Mouse (Mus musculus): Measurements from ENCODE around the gene Rasgef1a.

Gene Rasgef1a

GRCm38 (mm10) chr6:118022898-118023635 lies 11.8 kb downstream of the Rasgef1a start:
- peak; percentile 71 to 76 for DNase-seq (ENCODE audit: low spot score in 2 of 2)

- DNase-seq (ENCODE audit: low spot score in 2 of 2), result no peak
Observed at GRCm38 (mm10) chr6:118027036-118027435, 15.8 kb downstream of the Rasgef1a start.

GRCm38 (mm10) chr6:118031467-118031866 lies 20.2 kb downstream of the Rasgef1a start:
- DNase-seq (ENCODE audit: low spot score in 2 of 2), result no peak

- DNase-seq (ENCODE audit: low spot score in 2 of 2), result no peak
Observed at GRCm38 (mm10) chr6:118035639-118036038, 24.4 kb downstream of the Rasgef1a start.

GRCm38 (mm10) chr6:118036118-118036805 lies 25.0 kb downstream of the Rasgef1a start:
- DNase-seq (ENCODE audit: low spot score in 2 of 2), result no peak

- no peak for DNase-seq (ENCODE audit: low spot score in 2 of 2)
Observed at GRCm38 (mm10) chr6:118036866-118037265, 25.6 kb downstream of the Rasgef1a start.

GRCm38 (mm10) chr6:118045180-118045579 lies 33.9 kb downstream of the Rasgef1a start:
- DNase-seq (ENCODE audit: low spot score in 2 of 2), result no peak

GRCm38 (mm10) chr6:118045892-118046291 lies 34.7 kb downstream of the Rasgef1a start:
- peak in 1 of 2 experiments; percentile 43 for DNase-seq (ENCODE audit: low spot score in 2 of 2)

- no peak for DNase-seq (ENCODE audit: low spot score in 2 of 2)
Observed at GRCm38 (mm10) chr6:118046511-118046910, 35.3 kb downstream of the Rasgef1a start.

GRCm38 (mm10) chr6:118046924-118047323 lies 35.7 kb downstream of the Rasgef1a start:
- DNase-seq (ENCODE audit: low spot score in 2 of 2), result no peak

GRCm38 (mm10) chr6:118047811-118048505 lies 36.7 kb downstream of the Rasgef1a start:
- DNase-seq (ENCODE audit: low spot score in 2 of 2), result no peak

GRCm38 (mm10) chr6:118049776-118050175 lies 38.5 kb downstream of the Rasgef1a start:
- DNase-seq (ENCODE audit: low spot score in 2 of 2), result no peak

- DNase-seq (ENCODE audit: low spot score in 2 of 2), result no peak
Observed at GRCm38 (mm10) chr6:118051474-118051873, 40.2 kb downstream of the Rasgef1a start.

- no peak for DNase-seq (ENCODE audit: low spot score in 2 of 2)
Observed at GRCm38 (mm10) chr6:118055209-118055608, 44.0 kb downstream of the Rasgef1a start.

GRCm38 (mm10) chr6:118061266-118061665 lies 50.0 kb downstream of the Rasgef1a start:
- DNase-seq (ENCODE audit: low spot score in 2 of 2), result no peak

GRCm38 (mm10) chr6:118063266-118063665 lies 52.0 kb downstream of the Rasgef1a start:
- DNase-seq (ENCODE audit: low spot score in 2 of 2), result no peak

GRCm38 (mm10) chr6:118064968-118065530 lies 53.8 kb downstream of the Rasgef1a start:
- DNase-seq (ENCODE audit: low spot score in 2 of 2), result no peak

- DNase-seq (ENCODE audit: low spot score in 2 of 2), result no peak
Observed at GRCm38 (mm10) chr6:118065837-118066198, 54.6 kb downstream of the Rasgef1a start.

- peak; percentile 75 to 84 for DNase-seq (ENCODE audit: low spot score in 2 of 2)
Observed at GRCm38 (mm10) chr6:118066199-118067081, 55.2 kb downstream of the Rasgef1a start.

GRCm38 (mm10) chr6:118067720-118068119 lies 56.5 kb downstream of the Rasgef1a start:
- no peak for DNase-seq (ENCODE audit: low spot score in 2 of 2)

- DNase-seq (ENCODE audit: low spot score in 2 of 2), result peak; percentile 82
Observed at GRCm38 (mm10) chr6:118070321-118071012, 59.2 kb downstream of the Rasgef1a start.

Measured in right cerebral cortex, adult 2 months (tissue).